Mouse (Mus musculus): Measurements from ENCODE around the gene Twf1. TPM values are rescaled to one million over a fixed set of nuclear protein-coding genes. Genes with fewer than 3 reads are reported as not detected.

Twf1 gene
- total and polyA plus RNA-seq, 3 experiments, result 26.4 to 64.1 (median 37.1) TPM

- Histone ChIP-seq H3K27ac (ENCODE audit: control insufficient read depth, low read depth, low read length) (no peak overlapping the region), H3K36me3 (ENCODE audit: control insufficient read depth in 1 of 2, insufficient read depth in 2 of 2, low read length in 2 of 2) (no peaks in the 10 kb centered on the region), H3K9me3 (replicated peaks; ENCODE audit: insufficient read depth, low read length) (no peaks in the 10 kb centered on the region), H3K79me2 (ENCODE audit: control insufficient read depth, insufficient read depth, low read length, poor library complexity) (no peaks in the 10 kb centered on the region), H3K4me3 (ENCODE audit: control insufficient read depth in 1 of 2, insufficient read depth in 1 of 2, low read depth in 2 of 2, low read length in 2 of 2) (no peak overlapping the region), H3K4me1 (ENCODE audit: control insufficient read depth in 1 of 2, insufficient read depth in 2 of 2, low read length in 2 of 2) (peaks cover under 1 to 3% of the 10 kb centered on the region in 2 experiments; a peak in 3 of 4 replicates), H3K9ac (ENCODE audit: control insufficient read depth, low read depth, low read length, poor library complexity, severe bottlenecking) (no peak overlapping the region), H3K27me3 (ENCODE audit: control insufficient read depth in 1 of 2, insufficient read depth in 2 of 2, low read length in 2 of 2) (no peaks in the 10 kb centered on the region)
- no peak for TF ChIP-seq EP300 (IDR thresholded peaks at IDR 0.05; ENCODE audit: low read depth in 1 of 2, low read length in 2 of 2)
- no peak for TF ChIP-seq RAD21 (IDR thresholded peaks at IDR 0.05; ENCODE audit: low read depth, low read length)
- no peak for TF ChIP-seq SIN3A (IDR thresholded peaks at IDR 0.05; ENCODE audit: low read length)
- TF ChIP-seq POLR2AphosphoS2 (IDR thresholded peaks at IDR 0.05; ENCODE audit: low read length), result no peak
- TF ChIP-seq ELF1 (IDR thresholded peaks at IDR 0.05; ENCODE audit: low read depth, low read length), result no peak
- no peak for TF ChIP-seq CHD2 (IDR thresholded peaks at IDR 0.05; ENCODE audit: low read length)
- TF ChIP-seq ZKSCAN1 (IDR thresholded peaks at IDR 0.05; ENCODE audit: low read depth, low read length), result no peak
- no peak for TF ChIP-seq UBTF (IDR thresholded peaks at IDR 0.05; ENCODE audit: borderline replicate concordance, insufficient read depth, low read depth, low read length)
- TF ChIP-seq CHD1 (IDR thresholded peaks at IDR 0.05; ENCODE audit: low read depth, low read length), result no peak
- TF ChIP-seq MYB (IDR thresholded peaks at IDR 0.05; ENCODE audit: low read depth, low read length), result no peak
- no peak for TF ChIP-seq NRF1 (IDR thresholded peaks at IDR 0.05; ENCODE audit: insufficient read depth, low read depth, low read length, poor library complexity, severe bottlenecking)
- TF ChIP-seq MAX (IDR thresholded peaks at IDR 0.05; ENCODE audit: low read length), result no peak
- no peak for TF ChIP-seq ETS1 (IDR thresholded peaks at IDR 0.05; ENCODE audit: low read depth, low read length)
- TF ChIP-seq HCFC1 (IDR thresholded peaks at IDR 0.05; ENCODE audit: low read depth, low read length), result no peak
- TF ChIP-seq GABPA (IDR thresholded peaks at IDR 0.05; ENCODE audit: low read depth, low read length), result no peak
- no peak for TF ChIP-seq NELFE (IDR thresholded peaks at IDR 0.05; ENCODE audit: low read depth, low read length)
- no peak for DNase-seq (ENCODE audit: low read depth, low spot score)
Observed at GRCm38 (mm10) chr15:94620909-94621308, 31.2 kb upstream of the Twf1 start.

GRCm38 (mm10) chr15:94616036-94616435 lies 26.3 kb upstream of the Twf1 start:
- no peaks in the 10 kb centered on the region for H3K27me3 ChIP-seq (ENCODE audit: control insufficient read depth in 1 of 2, insufficient read depth in 2 of 2, low read length in 2 of 2)
- H3K4me1 ChIP-seq (ENCODE audit: control insufficient read depth in 1 of 2, insufficient read depth in 2 of 2, low read length in 2 of 2), result peaks cover 3 to 5% of the 10 kb centered on the region in 2 experiments; a peak in 3 of 4 replicates
- no peak overlapping the region for H3K4me3 ChIP-seq (ENCODE audit: control insufficient read depth in 1 of 2, insufficient read depth in 1 of 2, low read depth in 2 of 2, low read length in 2 of 2)
- H3K9ac ChIP-seq (ENCODE audit: control insufficient read depth, low read depth, low read length, poor library complexity, severe bottlenecking), result no peak overlapping the region
- H3K27ac ChIP-seq (ENCODE audit: control insufficient read depth, low read depth, low read length), result no peak overlapping the region
- H3K79me2 ChIP-seq (ENCODE audit: control insufficient read depth, insufficient read depth, low read length, poor library complexity), result no peaks in the 10 kb centered on the region
- TF ChIP-seq MAFK (IDR thresholded peaks at IDR 0.05; ENCODE audit: borderline replicate concordance, low read depth, low read length) (peak; percentile 31; the same call in 1 of the 2 replicates), ZKSCAN1 (IDR thresholded peaks at IDR 0.05; ENCODE audit: low read depth, low read length) (no peak), GABPA (IDR thresholded peaks at IDR 0.05; ENCODE audit: low read depth, low read length) (peak; percentile 71), MEF2A (IDR thresholded peaks at IDR 0.05; ENCODE audit: extremely low read depth, insufficient replicate concordance, low read depth, low read length, poor library complexity, severe bottlenecking) (no peak), EP300 (IDR thresholded peaks at IDR 0.05; ENCODE audit: low read depth in 1 of 2, low read length in 2 of 2) (0 out of 4 replicates have a peak, but pooled peaks of 1 of the 2 experiments have one; percentile 15), TCF12 (IDR thresholded peaks at IDR 0.05; ENCODE audit: low read depth, low read length) (no peak), CHD2 (IDR thresholded peaks at IDR 0.05; ENCODE audit: low read length) (no peak), TAL1 (IDR thresholded peaks at IDR 0.05; ENCODE audit: low read length) (no peak)
- peak; percentile 51 for DNase-seq (ENCODE audit: low read depth, low spot score)
- H3K36me3 ChIP-seq (ENCODE audit: control insufficient read depth in 1 of 2, insufficient read depth in 2 of 2, low read length in 2 of 2), result no peaks in the 10 kb centered on the region
- no peaks in the 10 kb centered on the region for H3K9me3 ChIP-seq (replicated peaks; ENCODE audit: insufficient read depth, low read length)

Data from MEL (cell line).